Mouse (Mus musculus): ENCODE data around the gene Hcrt.

DNA sequence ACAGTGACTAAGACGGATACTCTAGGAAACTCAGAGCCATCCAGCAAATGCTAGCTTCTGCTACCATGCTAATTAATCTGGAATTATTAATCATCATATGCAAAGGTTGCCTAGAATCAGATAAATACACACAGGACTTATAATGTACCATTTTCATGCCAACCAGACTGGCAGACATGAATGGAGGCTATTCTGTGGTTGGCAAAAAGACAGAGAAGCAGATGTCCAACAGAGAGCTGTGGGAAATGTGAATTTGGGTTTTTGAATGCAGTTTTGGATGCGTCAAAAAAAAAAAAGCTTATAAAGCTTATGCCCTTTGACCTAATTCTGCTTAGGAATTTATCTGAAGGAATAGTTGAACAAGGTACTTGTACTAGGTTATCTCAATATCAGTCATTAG, 23.0 kb upstream of the Hcrt start:
- TF ChIP-seq CTCF (IDR thresholded peaks at IDR 0.05; ENCODE audit: low read depth, low read length), result no peak
- no peak for TF ChIP-seq POLR2A (IDR thresholded peaks at IDR 0.05; ENCODE audit: extremely low read depth, insufficient read depth, low read length)

All from liver, adult 2 months (tissue).